Mouse (Mus musculus) embryonic stem cell, embryonic (primary cell): ENCODE measurements around the gene Kdm6b.

Experiments used
- CTCF ChIA-PET, 4 experiments: fragments of 300-600 bp in 2 of 4; fragments of 350-600 bp in 2 of 4; sonication (Branson Sonifier 250); formaldehyde crosslinking; loops; one replicate each; lab custom pipeline; 2022; ENCODE audit warnings: inconsistent platforms in 2 of 4; lab: Charles Lee
- POLR2A ChIA-PET, 4 experiments: fragments of 300-600 bp in 2 of 4; fragments of 350-600 bp in 2 of 4; sonication (Branson Sonifier 250); formaldehyde crosslinking; loops; one replicate each; lab custom pipeline; 2022; ENCODE audit warnings: antibody characterized with exemption in 4 of 4, inconsistent platforms in 1 of 4; lab: Charles Lee

Kdm6b gene

DNA sequence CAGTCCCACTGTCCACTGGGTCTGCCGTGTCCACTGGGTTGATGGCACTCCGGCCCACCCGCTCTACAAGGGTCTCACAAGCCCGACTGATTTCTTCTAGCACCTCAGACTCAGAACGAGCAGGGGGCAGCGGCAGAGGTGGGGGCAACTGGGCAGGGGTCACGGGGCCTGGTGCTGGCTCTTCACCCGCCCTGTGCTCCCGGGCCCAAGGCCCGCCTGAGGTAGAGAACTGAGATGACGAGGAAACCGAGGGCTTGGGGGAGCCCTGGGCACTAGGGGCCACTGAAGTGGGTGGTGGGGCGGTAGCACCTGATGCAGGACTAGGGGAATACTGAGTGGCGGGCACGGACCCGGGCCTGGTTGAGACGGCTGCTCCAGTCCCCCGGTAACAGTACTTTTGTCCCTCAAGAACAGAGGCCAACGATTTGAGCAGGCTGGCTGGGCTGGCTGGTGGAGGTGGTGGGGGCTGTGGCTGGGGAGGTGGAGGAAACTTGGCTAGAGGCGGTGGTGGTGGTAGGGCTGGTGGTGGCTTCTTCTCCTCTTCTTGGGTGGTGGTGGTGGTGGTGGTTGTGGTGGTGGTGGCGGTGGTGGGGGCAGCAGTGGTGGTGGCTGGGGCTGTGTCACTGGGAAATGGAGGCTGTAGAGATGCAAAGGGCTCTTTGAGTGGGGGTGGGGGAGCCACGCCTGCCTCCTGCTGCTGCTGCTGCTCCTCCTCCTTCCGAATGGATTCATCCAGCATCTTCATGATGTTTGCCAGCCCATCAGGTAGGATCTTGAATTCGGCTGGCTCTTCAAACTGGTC, 8.7 kb downstream of the Kdm6b start:
- ChIA-PET CTCF (no interaction called here), POLR2A (interaction anchor here in 3 of 4 experiments (0.7 to 7.4 kb wide), 13 partner anchors 9 to 81 kb away, joined by 3 to 136 read pairs (median 4); partner anchors contain the start of genes Cyb5d1 (in 2 of the 3), Naa38 (in 2 of the 3), Cntrob (in 1 of the 3) and Trappc1 (in 1 of the 3))

- ChIA-PET CTCF (no interaction called here), POLR2A (interaction anchor here in 3 of 4 experiments (0.7 to 2.1 kb wide), 11 partner anchors 8 to 74 kb away, joined by 3 to 7 read pairs (median 4); partner anchors contain the start of genes Cyb5d1 (in 2 of the 3) and Naa38 (in 2 of the 3))
These were observed 9.5 kb downstream of the Kdm6b start for GRCm38 (mm10) chr11:69403691-69404594.

DNA sequence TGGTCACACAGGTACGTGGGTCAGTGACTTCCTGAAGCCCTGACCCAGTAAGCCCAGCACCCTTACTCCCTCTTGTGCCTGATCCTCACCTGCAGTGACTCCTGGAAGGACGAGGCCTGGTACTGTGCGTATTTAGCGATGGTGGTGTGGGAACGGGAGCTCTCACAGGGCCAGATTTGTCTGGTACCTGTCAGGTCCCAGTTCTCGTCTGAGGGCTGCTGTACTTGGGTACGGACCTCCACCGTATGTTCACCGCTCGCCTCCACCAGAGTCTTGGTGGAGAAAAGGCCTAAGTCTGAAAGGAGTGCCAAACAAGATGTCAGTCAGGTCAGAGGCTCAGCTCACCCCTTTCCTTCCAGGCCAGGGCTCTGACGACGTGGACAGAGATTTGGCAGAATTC, 11.5 kb downstream of the Kdm6b start:
- POLR2A ChIA-PET = interaction anchor here (0.6 to 2.9 kb wide), 17 partner anchors 8 to 312 kb away, joined by 3 to 19 read pairs (median 4); partner anchors contain the start of genes Cntrob (in 1 of the 4), Kdm6b (in 1 of the 4) and Trappc1 (in 1 of the 4)
- CTCF ChIA-PET = interaction anchor here (0.5 to 1.2 kb wide), 15 partner anchors 9 to 287 kb away, joined by 3 to 11 read pairs (median 4); no protein-coding TSS in a partner anchor

DNA sequence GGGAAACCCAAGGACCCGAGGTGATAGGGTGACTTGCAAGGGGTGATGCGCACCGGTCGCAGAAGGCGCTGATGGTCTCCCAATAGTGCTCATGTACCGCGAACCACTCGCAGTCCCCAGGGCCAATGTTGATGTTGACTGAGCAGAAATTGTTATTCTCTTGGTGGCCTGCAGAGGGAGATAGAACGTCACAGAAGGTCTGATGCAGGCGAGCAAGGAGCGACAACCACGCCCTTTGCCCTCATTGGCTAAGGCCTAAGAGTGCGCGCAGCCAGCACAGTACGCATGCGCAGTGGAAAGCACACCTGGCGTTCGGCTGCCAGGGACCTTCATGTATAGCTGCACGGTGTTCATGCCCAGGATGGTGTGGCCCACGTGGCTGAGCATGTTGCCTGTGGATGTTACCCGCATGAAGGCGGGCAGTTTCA, 12.3 kb downstream of the Kdm6b start:
- POLR2A ChIA-PET = interaction anchor here in 3 of 4 experiments (0.6 to 2.9 kb wide), 16 partner anchors 8 to 313 kb away, joined by 3 to 19 read pairs (median 4); partner anchors contain the start of genes Cntrob (in 1 of the 3) and Trappc1 (in 1 of the 3)
- CTCF ChIA-PET = interaction anchor here (0.5 to 1.2 kb wide), 15 partner anchors 10 to 318 kb away, joined by 3 to 11 read pairs (median 3); no protein-coding TSS in a partner anchor

DNA sequence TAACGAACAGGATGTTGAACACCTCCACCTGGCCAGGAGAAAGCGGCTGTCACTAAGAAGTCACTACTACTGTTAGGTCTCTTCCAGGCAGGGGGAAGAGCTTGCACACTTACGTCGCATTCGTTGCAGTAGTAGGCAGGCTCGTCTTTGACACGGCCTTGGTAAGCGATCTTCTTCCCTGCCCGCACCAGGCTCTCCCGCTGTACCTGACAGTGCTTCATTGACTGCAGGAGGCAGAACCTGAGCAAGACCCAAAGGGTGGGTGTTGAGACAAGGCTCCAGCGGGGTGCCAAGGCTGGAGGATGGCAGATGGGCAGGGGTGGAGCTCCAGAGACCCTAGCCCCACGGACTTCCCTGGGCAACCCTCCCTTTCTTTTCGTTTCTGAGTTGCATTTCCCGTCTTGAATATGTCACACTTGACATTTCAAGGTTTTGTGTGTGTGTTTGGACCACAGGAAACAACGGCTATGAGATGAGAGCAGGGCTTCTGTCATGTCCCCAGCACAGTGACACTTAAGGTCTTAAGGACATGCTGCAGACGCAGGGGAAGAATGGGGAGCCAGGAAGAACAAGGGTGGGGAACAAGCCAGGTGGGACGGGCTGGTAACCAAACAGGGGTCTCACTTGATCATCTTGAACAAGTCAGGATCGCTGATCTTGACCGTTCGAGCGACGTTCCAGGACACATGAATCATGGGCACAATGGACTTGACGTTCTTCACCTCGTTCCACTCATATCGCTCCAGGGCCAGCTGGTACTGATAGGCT, 13.2 kb downstream of the Kdm6b start:
- CTCF ChIA-PET = interaction anchor here (0.8 to 1.4 kb wide), 8 partner anchors 29 to 140 kb away, joined by 3 to 8 read pairs (median 5); no protein-coding TSS in a partner anchor
- POLR2A ChIA-PET = interaction anchor here (0.6 to 2.9 kb wide), 26 partner anchors 9 to 591 kb away, joined by 3 to 19 read pairs (median 4); partner anchors contain the start of genes Trp53 (in 2 of the 4), Wrap53 (in 2 of the 4) and Mpdu1 (in 1 of the 4)

DNA sequence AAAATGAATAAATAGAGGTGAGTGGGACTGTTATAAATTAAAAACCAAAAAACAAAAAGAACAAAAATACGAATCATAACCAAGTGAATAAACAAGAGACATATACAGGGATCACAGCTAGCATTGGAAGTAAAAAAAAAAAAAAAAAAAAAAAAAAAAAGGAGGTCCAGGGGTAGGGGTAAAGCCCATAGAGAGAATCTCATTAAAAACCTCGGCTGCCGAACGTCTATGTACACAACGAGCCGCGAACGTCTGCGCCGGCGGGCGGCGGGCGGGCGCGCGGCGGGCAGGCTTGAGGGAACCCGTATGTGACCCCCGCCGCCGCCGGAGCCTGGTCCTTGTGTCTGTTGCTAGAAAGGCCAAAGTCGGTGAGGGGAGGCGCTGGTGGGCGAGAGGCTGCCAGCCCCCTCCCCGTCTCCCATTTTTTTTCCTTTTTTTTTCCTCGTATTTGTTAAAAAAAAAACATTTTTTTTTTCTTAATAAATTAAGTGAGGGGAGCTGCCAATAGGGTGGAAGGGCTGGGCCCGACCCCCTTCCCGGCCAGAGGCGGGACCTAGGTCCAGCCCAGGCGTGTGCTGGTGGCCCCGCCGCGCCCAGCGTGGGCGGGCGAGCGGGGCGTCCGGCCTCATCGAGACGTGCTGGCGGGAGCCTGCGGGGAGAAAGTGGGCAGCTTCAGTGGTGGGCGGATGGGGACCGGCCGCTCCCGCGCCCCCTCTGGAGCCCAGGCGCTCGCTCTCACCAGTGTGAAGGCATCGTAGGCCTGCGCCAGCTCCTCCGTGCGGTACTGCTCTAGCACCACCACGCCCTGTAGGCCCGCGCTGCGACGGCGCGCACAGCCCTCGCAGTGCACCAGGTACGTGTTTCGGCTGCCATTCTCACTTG, 14.0 kb downstream of the Kdm6b start:
- POLR2A ChIA-PET = interaction anchor here (0.5 to 2.9 kb wide), 29 partner anchors 10 to 592 kb away, joined by 3 to 19 read pairs (median 4); partner anchors contain the start of genes Trp53 (in 2 of the 4), Wrap53 (in 2 of the 4) and Mpdu1 (in 1 of the 4)
- CTCF ChIA-PET = interaction anchor here (0.6 to 1.4 kb wide), 10 partner anchors 30 to 139 kb away, joined by 3 to 8 read pairs (median 4); no protein-coding TSS in a partner anchor

GRCm38 (mm10) chr11:69398486-69399200, 14.8 kb downstream of the Kdm6b start:
- POLR2A ChIA-PET = interaction anchor here in 3 of 4 experiments (0.5 to 5.0 kb wide), 20 partner anchors 10 to 489 kb away, joined by 3 to 43 read pairs (median 5); partner anchors contain the start of genes Kcnab3 (in 1 of the 3), Mpdu1 (in 1 of the 3), Trp53 (in 1 of the 3) and Wrap53 (in 1 of the 3)

GRCm38 (mm10) chr11:69398059-69398458, 15.4 kb downstream of the Kdm6b start, which contains the start of gene Tmem88:
Gene Tmem88 (minus strand): TSS chr11:69398234.
- ChIA-PET POLR2A (interaction anchor here in 3 of 4 experiments (0.5 to 5.0 kb wide), 7 partner anchors 11 to 459 kb away, joined by 3 to 43 read pairs (median 5); partner anchors contain the start of gene Kcnab3 (in 1 of the 3)), CTCF (interaction anchor here in 1 of 4 experiments (0.7 kb wide), 1 partner anchor 307 kb away, joined by 4 read pairs; no protein-coding TSS in a partner anchor)

More at GRCm38 (mm10) chr11:69398486-69399200, 14.8 kb downstream of the Kdm6b start:
- CTCF ChIA-PET = interaction anchor here in 3 of 4 experiments (0.6 to 0.7 kb wide), 3 partner anchors 41 to 306 kb away, joined by 3 to 4 read pairs (median 3); no protein-coding TSS in a partner anchor

DNA sequence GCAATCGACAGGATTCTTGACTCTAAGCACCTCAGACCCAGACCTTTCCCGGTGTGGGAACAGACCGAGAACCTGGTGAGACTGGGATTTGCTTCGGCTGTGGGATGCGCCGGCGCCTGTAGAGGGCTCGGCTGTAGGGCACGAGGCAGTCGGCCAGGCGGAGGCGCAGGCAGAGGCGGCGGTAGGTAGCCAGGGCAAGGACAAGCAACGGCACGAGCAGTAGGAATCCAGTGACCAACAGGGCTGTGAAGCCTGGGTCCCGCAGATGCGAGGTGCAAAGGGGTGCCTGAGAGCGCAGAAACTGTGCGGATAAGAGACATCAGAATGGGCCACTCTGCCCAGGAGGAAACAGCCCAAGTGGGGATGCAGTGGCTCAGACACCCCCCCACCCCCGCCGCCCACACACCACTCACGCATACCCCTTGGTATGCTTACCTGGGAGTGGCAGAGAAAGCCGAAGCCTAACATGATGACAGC, 15.9 kb downstream of the Kdm6b start:
- POLR2A ChIA-PET = interaction anchor here in 3 of 4 experiments (0.5 to 5.0 kb wide), 15 partner anchors 11 to 265 kb away, joined by 3 to 43 read pairs (median 5); partner anchors contain the start of genes Kcnab3 (in 1 of the 3), Mpdu1 (in 1 of the 3), Trp53 (in 1 of the 3) and Wrap53 (in 1 of the 3)

GRCm38 (mm10) chr11:69396772-69397171, 16.7 kb downstream of the Kdm6b start:
- CTCF ChIA-PET = interaction anchor here in 1 of 4 experiments (0.7 to 0.9 kb wide), 2 partner anchors 12 to 128 kb away, joined by 3 read pairs; no protein-coding TSS in a partner anchor
- POLR2A ChIA-PET = interaction anchor here in 3 of 4 experiments (0.5 to 5.0 kb wide), 21 partner anchors 12 to 517 kb away, joined by 3 to 43 read pairs (median 6); partner anchors contain the start of genes Trp53 (in 2 of the 3), Wrap53 (in 2 of the 3), Cntrob (in 1 of the 3) and Mpdu1 (in 1 of the 3)

More for the DNA sequence above, 15.9 kb downstream of the Kdm6b start:
- CTCF ChIA-PET = interaction anchor here in 2 of 4 experiments (0.7 to 0.9 kb wide), 2 partner anchors 129 to 307 kb away, joined by 3 to 4 read pairs; no protein-coding TSS in a partner anchor

DNA sequence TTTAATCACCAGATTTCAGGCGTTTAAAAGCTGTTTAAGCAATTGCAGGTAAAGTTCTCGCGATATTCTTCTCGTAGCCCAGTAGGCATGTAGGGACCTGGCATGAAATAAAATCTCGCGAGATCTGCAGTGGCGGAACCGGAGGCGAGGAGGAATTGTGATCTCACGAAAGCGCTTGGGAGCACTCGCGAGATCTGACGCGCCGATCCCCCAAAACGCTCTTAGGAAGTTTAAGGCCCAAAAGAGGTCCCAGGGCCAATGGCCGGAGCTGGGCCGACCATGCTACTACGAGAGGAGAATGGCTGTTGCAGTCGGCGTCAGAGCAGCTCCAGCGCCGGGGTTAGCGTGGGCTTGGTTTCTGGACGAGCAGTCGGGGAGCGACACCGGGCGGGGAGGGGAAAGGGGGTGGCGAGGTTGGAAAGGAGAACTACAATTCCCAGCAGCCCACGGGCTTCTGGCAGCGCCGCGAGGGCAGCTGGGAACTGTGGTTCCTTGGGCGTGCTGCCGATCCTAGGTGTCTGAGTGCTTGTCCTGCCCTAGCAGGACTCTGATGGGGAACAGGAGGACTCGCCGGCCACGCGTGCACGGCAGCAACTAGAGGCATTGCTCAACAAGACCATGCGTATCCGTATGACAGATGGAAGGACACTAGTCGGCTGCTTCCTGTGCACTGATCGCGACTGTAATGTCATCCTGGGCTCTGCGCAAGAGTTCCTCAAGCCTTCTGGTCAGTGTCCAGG, 17.7 kb downstream of the Kdm6b start:
- ChIA-PET POLR2A (interaction anchor here (0.5 to 5.0 kb wide), 59 partner anchors 8 to 526 kb away, joined by 3 to 43 read pairs (median 4); partner anchors contain the start of genes Trp53 (in 3 of the 4), Wrap53 (in 3 of the 4), Cntrob (in 2 of the 4) and Kcnab3 (in 2 of the 4)), CTCF (interaction anchor here in 3 of 4 experiments (0.5 to 1.7 kb wide), 10 partner anchors 15 to 416 kb away, joined by 3 to 6 read pairs (median 3); partner anchors contain the start of genes Trp53 (in 1 of the 3) and Wrap53 (in 1 of the 3))

- POLR2A ChIA-PET = interaction anchor here (0.6 to 5.0 kb wide), 58 partner anchors 8 to 526 kb away, joined by 3 to 43 read pairs (median 4); partner anchors contain the start of genes Trp53 (in 3 of the 4), Wrap53 (in 3 of the 4), Cntrob (in 2 of the 4) and Kcnab3 (in 2 of the 4)
- CTCF ChIA-PET = interaction anchor here in 2 of 4 experiments (0.8 to 1.7 kb wide), 7 partner anchors 15 to 233 kb away, joined by 3 to 6 read pairs (median 3); partner anchors contain the start of genes Trp53 (in 1 of the 2) and Wrap53 (in 1 of the 2)
These were observed 18.2 kb downstream of the Kdm6b start, which contains the start of the genes Naa38 and Cyb5d1 for GRCm38 (mm10) chr11:69395235-69395633. Gene Naa38 (plus strand): TSS chr11:69395487. Gene Cyb5d1 (minus strand): TSS chr11:69395631.
